ENCODE assay signal across 11 mouse cellular contexts in genomic region chr5:43037592-43037991, GRCm38 (mm10).
DNase-seq lines count a peak whose midpoint lies in the region; ATAC-seq and TF ChIP-seq lines count a peak whose summit lies in the region.
"Had no signal": no experiment of that assay in that cellular context is flagged by ENCODE, and none has a peak within 500 bp of the region (broad histone marks: within the 10 kb centered on the region; RNA-seq: fewer than 3 reads in every experiment).

No protein-coding gene starts in this region.

- no peak for TF ChIP-seq CTCF in MEL (IDR thresholded peaks at IDR 0.05 in 2 of 3, conservative IDR thresholded peaks at IDR 0.05 in 1 of 3; ENCODE audit: control insufficient read depth in 1 of 3, insufficient read depth in 1 of 3, low read depth in 2 of 3, low read length in 3 of 3, poor library complexity in 1 of 3, severe bottlenecking in 1 of 3)
- no peak for TF ChIP-seq CTCF in heart, adult 2 months (IDR thresholded peaks at IDR 0.05)

- no peak for TF ChIP-seq EP300 in MEL (IDR thresholded peaks at IDR 0.05; ENCODE audit: low read depth in 1 of 2, low read length in 2 of 2)
- no peak for TF ChIP-seq EP300 in heart, adult 2 months (IDR thresholded peaks at IDR 0.05; ENCODE audit: insufficient read depth, low read depth, low read length)

- H3K9ac ChIP-seq in MEL (ENCODE audit: control insufficient read depth, low read depth, low read length, poor library complexity, severe bottlenecking): no peak overlapping the region
- no peak overlapping the region for H3K9ac ChIP-seq in heart, adult 2 months (ENCODE audit: low read depth, low read length)

- no peaks in the 10 kb centered on the region for H3K79me2 ChIP-seq in MEL (ENCODE audit: control insufficient read depth, insufficient read depth, low read length, poor library complexity)
- no peaks in the 10 kb centered on the region for H3K79me2 ChIP-seq in heart, adult 2 months (replicated peaks; ENCODE audit: control insufficient read depth, insufficient read depth, low read length)

- intact Hi-C loops in heart, adult 2 months (cut with DNase I): no loop called here

- H3K27me3 ChIP-seq in MEL (ENCODE audit: control insufficient read depth in 1 of 2, insufficient read depth in 2 of 2, low read length in 2 of 2): no peaks in the 10 kb centered on the region
- H3K27me3 ChIP-seq in heart, adult 2 months (ENCODE audit: control insufficient read depth, insufficient read depth, low read length): no peaks in the 10 kb centered on the region

- 69% methylated on average over 3 of the region's 3 CpGs for WGBS in heart, adult 2 months

- no peak overlapping the region for H3K4me3 ChIP-seq in MEL (ENCODE audit: control insufficient read depth in 1 of 2, insufficient read depth in 1 of 2, low read depth in 2 of 2, low read length in 2 of 2)
- H3K4me3 ChIP-seq in heart, adult 2 months: no peak overlapping the region

- DNase-seq in adrenal gland, adult (ENCODE audit: inconsistent age in 2 of 2, low spot score in 1 of 2): peak; percentile 57 to 79
- DNase-seq in adrenal gland, adult 18-20 months (ENCODE audit: low spot score in 2 of 2): no peak
- DNase-seq in MEL (ENCODE audit: low read depth, low spot score): peak; percentile 72
- peak; percentile 77 to 81 for DNase-seq in kidney, adult 8-10 months
- DNase-seq in lung, postnatal 14 days: peak; percentile 56
- DNase-seq in yolk sac, embryonic 10.5 days (ENCODE audit: low spot score): no peak
- no peak for DNase-seq in heart, adult 2 months
- DNase-seq: B cell, adult 2 months; left cerebral cortex, postnatal 4 days; thymus, postnatal 14 days had no signal

- no peak for TF ChIP-seq RAD21 in MEL (IDR thresholded peaks at IDR 0.05; ENCODE audit: low read depth, low read length)

- peaks cover 0 to 24% of the 10 kb centered on the region in 2 experiments; a peak in 2 of 4 replicates for H3K36me3 ChIP-seq in MEL (ENCODE audit: control insufficient read depth in 1 of 2, insufficient read depth in 2 of 2, low read length in 2 of 2)
- no peaks in the 10 kb centered on the region for H3K36me3 ChIP-seq in heart, adult 2 months (ENCODE audit: control insufficient read depth, insufficient read depth, low read length)

- no peak for TF ChIP-seq POLR2A in MEL (IDR thresholded peaks at IDR 0.05; ENCODE audit: control insufficient read depth in 1 of 2, insufficient read depth in 1 of 2, low read depth in 1 of 2, low read length in 2 of 2, poor library complexity in 1 of 2)
- TF ChIP-seq POLR2A in heart, adult 2 months (IDR thresholded peaks at IDR 0.05; ENCODE audit: insufficient read depth, low read depth, low read length): no peak

- no peak for ATAC-seq in inflammation-experienced regulatory T-cells, adult 6 months

- H3K4me1 ChIP-seq in MEL (ENCODE audit: control insufficient read depth in 1 of 2, insufficient read depth in 2 of 2, low read length in 2 of 2): peaks cover 12 to 19% of the 10 kb centered on the region in 2 experiments
- no peaks in the 10 kb centered on the region for H3K4me1 ChIP-seq in heart, adult 2 months (ENCODE audit: control insufficient read depth, insufficient read depth, low read length)

- no peak overlapping the region for H3K27ac ChIP-seq in MEL (ENCODE audit: control insufficient read depth, low read depth, low read length)
- no peak overlapping the region for H3K27ac ChIP-seq in heart, adult 2 months

- no peaks in the 10 kb centered on the region for H3K9me3 ChIP-seq in MEL (replicated peaks; ENCODE audit: insufficient read depth, low read length)

TF ChIP-seq in MEL, 35 proteins besides CTCF, POLR2A, EP300 and RAD21:
- TF ChIP-seq ETS1 (IDR thresholded peaks at IDR 0.05; ENCODE audit: low read depth, low read length): no peak
- TF ChIP-seq SMC3 (IDR thresholded peaks at IDR 0.05; ENCODE audit: low read depth, low read length): no peak
- no peak for TF ChIP-seq E2F4 (IDR thresholded peaks at IDR 0.05; ENCODE audit: borderline replicate concordance, low read depth, low read length)
- TF ChIP-seq TAL1 (IDR thresholded peaks at IDR 0.05; ENCODE audit: low read length): no peak
- no peak for TF ChIP-seq TBP (IDR thresholded peaks at IDR 0.05; ENCODE audit: low read depth, low read length)
- no peak for TF ChIP-seq GABPA (IDR thresholded peaks at IDR 0.05; ENCODE audit: low read depth, low read length)
- TF ChIP-seq TCF12 (IDR thresholded peaks at IDR 0.05; ENCODE audit: low read depth, low read length): no peak
- no peak for TF ChIP-seq ZMIZ1 (IDR thresholded peaks at IDR 0.05; ENCODE audit: low read depth, low read length)
- TF ChIP-seq GATA1 (IDR thresholded peaks at IDR 0.05; ENCODE audit: low read depth, low read length): no peak
- TF ChIP-seq ELF1 (IDR thresholded peaks at IDR 0.05; ENCODE audit: low read depth, low read length): no peak
- no peak for TF ChIP-seq USF2 (IDR thresholded peaks at IDR 0.05; ENCODE audit: borderline replicate concordance in 1 of 2, insufficient read depth in 1 of 2, low read depth in 1 of 2, low read length in 2 of 2)
- TF ChIP-seq BHLHE40 (IDR thresholded peaks at IDR 0.05; ENCODE audit: borderline replicate concordance, low read depth, low read length): no peak
- TF ChIP-seq ZC3H11A (IDR thresholded peaks at IDR 0.05; ENCODE audit: low read depth, low read length): no peak
- TF ChIP-seq JUND (IDR thresholded peaks at IDR 0.05; ENCODE audit: low read depth, low read length): no peak

Comparison
In these comparisons a context has a peak if more than half of its experiments do, and no peak if none do; other contexts are left out.
1. DNase-seq: peak in adrenal gland, adult (2 of 2), MEL (single experiment), kidney, adult 8-10 months (2 of 2) and lung, postnatal 14 days (single experiment); none in adrenal gland, adult 18-20 months (0 of 2), yolk sac, embryonic 10.5 days (single experiment) and heart, adult 2 months (0 of 2).